12 mouse cellular contexts compared by ENCODE assay signal in genomic region chr9:46909412-46910013, GRCm38 (mm10).
DNase-seq lines count a peak whose midpoint lies in the region; ATAC-seq and TF ChIP-seq lines count a peak whose summit lies in the region.
"Had no signal": no experiment of that assay in that cellular context is flagged by ENCODE, and none has a peak within 500 bp of the region (broad histone marks: within the 10 kb centered on the region; RNA-seq: fewer than 3 reads in every experiment).

No protein-coding gene starts in this region.

- peak; percentile 28; the same call in 1 of the 2 replicates for ATAC-seq in heart, postnatal 0 days (ENCODE audit: insufficient read depth, low read depth)
- no peak for ATAC-seq in heart, embryonic 11.5 days (replicated peaks; ENCODE audit: insufficient number of reproducible peaks, low FRiP score, low TSS enrichment)
- ATAC-seq in stomach, postnatal 0 days (ENCODE audit: low FRiP score, low TSS enrichment), result 0 out of 2 replicates have a peak, but pooled peaks have one; percentile 26
- ATAC-seq: inflammation-experienced regulatory T-cells, adult 6 months had no signal

- no peak for TF ChIP-seq EP300 in heart, postnatal 0 days (IDR thresholded peaks at IDR 0.05; ENCODE audit: low read depth)
- no peak for TF ChIP-seq EP300 in stomach, postnatal 0 days (optimal IDR thresholded peaks at IDR 0.05)

- no peak overlapping the region for H3K27ac ChIP-seq in heart, postnatal 0 days (ENCODE audit: low read depth)
- no peak overlapping the region for H3K27ac ChIP-seq in heart, embryonic 11.5 days (ENCODE audit: low read depth, low read length)
- no peak overlapping the region for H3K27ac ChIP-seq in stomach, postnatal 0 days (replicated peaks)
- H3K27ac ChIP-seq: liver, embryonic 14.5 days; midbrain, embryonic 12.5 days; neural tube, embryonic 15.5 days had no signal

- no peaks in the 10 kb centered on the region for H3K27me3 ChIP-seq in heart, postnatal 0 days (ENCODE audit: control insufficient read depth, insufficient read depth, low read length)
- no peaks in the 10 kb centered on the region for H3K27me3 ChIP-seq in heart, embryonic 11.5 days (ENCODE audit: control insufficient read depth, insufficient read depth, low read length)
- H3K27me3 ChIP-seq in stomach, postnatal 0 days (ENCODE audit: control insufficient read depth, insufficient read depth, low read length), result no peaks in the 10 kb centered on the region

- 15% methylated on average over 6 of the region's 6 CpGs for WGBS in heart, postnatal 0 days
- WGBS in heart, embryonic 11.5 days (ENCODE audit: insufficient replicate concordance), result 40% methylated on average over 6 of the region's 6 CpGs
- 18% methylated on average over 6 of the region's 6 CpGs for WGBS in stomach, postnatal 0 days

- no peak overlapping the region for H3K9ac ChIP-seq in heart, postnatal 0 days (replicated peaks; ENCODE audit: low read depth, low read length)
- H3K9ac ChIP-seq in heart, embryonic 11.5 days (ENCODE audit: low read depth, low read length), result no peak overlapping the region
- no peak overlapping the region for H3K9ac ChIP-seq in stomach, postnatal 0 days (ENCODE audit: low read length)
- H3K9ac ChIP-seq: liver, embryonic 14.5 days; midbrain, embryonic 12.5 days; neural tube, embryonic 15.5 days had no signal

- no peak overlapping the region for H3K4me3 ChIP-seq in heart, postnatal 0 days (ENCODE audit: low read depth, low read length)
- no peak overlapping the region for H3K4me3 ChIP-seq in heart, embryonic 11.5 days (ENCODE audit: low read depth, low read length)
- H3K4me3 ChIP-seq in stomach, postnatal 0 days (ENCODE audit: low read depth, low read length), result no peak overlapping the region
- H3K4me3 ChIP-seq: midbrain, embryonic 12.5 days; neural tube, embryonic 15.5 days had no signal

- no peak overlapping the region for H3K4me2 ChIP-seq in heart, postnatal 0 days (ENCODE audit: low read depth, low read length)
- no peak overlapping the region for H3K4me2 ChIP-seq in heart, embryonic 11.5 days
- no peak overlapping the region for H3K4me2 ChIP-seq in stomach, postnatal 0 days (replicated peaks; ENCODE audit: low read depth)
- H3K4me2 ChIP-seq: midbrain, embryonic 12.5 days; neural tube, embryonic 15.5 days had no signal

- H3K36me3 ChIP-seq in heart, postnatal 0 days (replicated peaks; ENCODE audit: control insufficient read depth, insufficient read depth, low read length), result no peaks in the 10 kb centered on the region
- H3K36me3 ChIP-seq in heart, embryonic 11.5 days (ENCODE audit: control insufficient read depth, insufficient read depth, low read length), result no peaks in the 10 kb centered on the region
- H3K36me3 ChIP-seq in stomach, postnatal 0 days (ENCODE audit: control insufficient read depth, insufficient read depth, low read length), result no peaks in the 10 kb centered on the region
- H3K36me3 ChIP-seq: midbrain, embryonic 12.5 days; neural tube, embryonic 15.5 days had no signal

- peaks cover 13% of the 10 kb centered on the region; the same call in 1 of the 2 replicates for H3K4me1 ChIP-seq in heart, postnatal 0 days (ENCODE audit: control insufficient read depth, insufficient read depth)
- no peaks in the 10 kb centered on the region for H3K4me1 ChIP-seq in heart, embryonic 11.5 days (ENCODE audit: control insufficient read depth, insufficient read depth, low read length)
- H3K4me1 ChIP-seq in stomach, postnatal 0 days (replicated peaks; ENCODE audit: control insufficient read depth, insufficient read depth), result no peaks in the 10 kb centered on the region
- H3K4me1 ChIP-seq: neural tube, embryonic 15.5 days had no signal

- no peak for TF ChIP-seq CTCF in heart, postnatal 0 days (IDR thresholded peaks at IDR 0.05; ENCODE audit: low read depth)
- TF ChIP-seq CTCF in stomach, postnatal 0 days (IDR thresholded peaks at IDR 0.05; ENCODE audit: low read depth), result no peak

- no peak for DNase-seq in heart, postnatal 0 days (ENCODE audit: low spot score)
- DNase-seq in retina, postnatal 1 day, result peak; percentile 60
- no peak for DNase-seq in retina, embryonic 14.5 days (ENCODE audit: low spot score)
- DNase-seq in layer of hippocampus, postnatal 10 days (ENCODE audit: low spot score in 2 of 2), result peak; percentile 45 to 53
- no peak for DNase-seq in stomach, postnatal 0 days (ENCODE audit: low spot score)
- DNase-seq in thymus, postnatal 4 days, result no peak
- DNase-seq: kidney, postnatal 4 days had no signal

- H3K9me3 ChIP-seq in heart, postnatal 0 days (replicated peaks; ENCODE audit: control insufficient read depth, low read length), result no peaks in the 10 kb centered on the region
- H3K9me3 ChIP-seq in heart, embryonic 11.5 days (replicated peaks; ENCODE audit: control insufficient read depth, low read length), result no peaks in the 10 kb centered on the region
- H3K9me3 ChIP-seq in stomach, postnatal 0 days (ENCODE audit: control insufficient read depth, low read length), result no peaks in the 10 kb centered on the region
- H3K9me3 ChIP-seq: midbrain, embryonic 12.5 days; neural tube, embryonic 15.5 days had no signal

Comparison
In these comparisons a context has a peak if more than half of its experiments do, and no peak if none do; other contexts are left out.
1. DNase-seq: peak in retina, postnatal 1 day (single experiment) and layer of hippocampus, postnatal 10 days (2 of 2); none in heart, postnatal 0 days (single experiment), retina, embryonic 14.5 days (single experiment), stomach, postnatal 0 days (single experiment) and thymus, postnatal 4 days (single experiment).